ENCODE assay signal across 8 mouse cellular contexts in the genomic region with DNA sequence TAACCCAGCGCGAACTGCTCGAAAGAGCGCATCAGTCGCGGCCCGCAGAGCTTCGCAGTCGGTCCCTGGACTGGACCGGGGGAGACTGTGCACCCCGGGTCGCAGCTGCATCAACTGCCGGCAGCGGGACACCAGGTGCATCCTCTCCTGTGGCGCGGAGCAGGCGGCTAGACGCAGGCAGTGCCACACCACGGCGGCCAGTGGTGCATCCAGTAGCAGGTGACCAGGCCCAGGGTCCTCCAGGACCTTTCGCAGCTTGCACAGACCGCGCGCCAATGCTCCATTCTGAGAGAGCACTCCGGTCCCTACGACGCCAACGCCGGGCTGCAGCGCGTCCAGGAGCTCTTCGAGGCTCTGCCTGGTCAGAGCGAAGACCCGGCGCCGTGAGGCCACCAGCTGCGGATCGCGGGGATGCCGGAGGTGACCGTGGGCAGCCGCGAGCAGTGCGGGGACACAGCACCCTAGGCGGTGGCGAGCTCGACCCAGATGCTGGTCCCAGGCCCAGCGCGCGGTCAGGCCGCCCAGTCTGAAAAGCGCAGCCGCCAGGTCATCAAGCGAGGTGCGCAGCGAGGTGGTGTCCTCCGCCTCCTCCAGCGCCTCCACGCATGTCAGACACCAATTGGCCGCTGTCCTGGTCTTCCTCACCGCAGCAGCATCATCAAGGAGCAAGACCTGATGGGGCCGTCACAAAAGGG. TPM values are rescaled to one million over a fixed set of nuclear protein-coding genes. Genes with fewer than 3 reads are reported as not detected.
A peak's percentile ranks its signal among the peaks of the same experiment; 100 is the strongest.
DNase-seq lines count a peak whose midpoint lies in the region; ATAC-seq and TF ChIP-seq lines count a peak whose summit lies in the region.

No protein-coding gene starts in this region.

- H3K36me3 ChIP-seq in heart, adult 2 months (ENCODE audit: control insufficient read depth, insufficient read depth, low read length), result no peaks in the 10 kb centered on the region
- no peaks in the 10 kb centered on the region for H3K36me3 ChIP-seq in liver, embryonic 13.5 days

- intact Hi-C loops in heart, adult 2 months (cut with DNase I), result no loop called here
- intact Hi-C loops in heart, postnatal 14 days (cut with DNase I), result no loop called here

- H3K79me2 ChIP-seq in heart, adult 2 months (replicated peaks; ENCODE audit: control insufficient read depth, insufficient read depth, low read length), result no peaks in the 10 kb centered on the region

- no peak for ATAC-seq in liver, embryonic 13.5 days (ENCODE audit: low read depth)

- H3K9me3 ChIP-seq in liver, embryonic 13.5 days (replicated peaks), result no peaks in the 10 kb centered on the region

- H3K4me3 ChIP-seq in heart, adult 2 months, result peak overlapping the region; percentile 26
- H3K4me3 ChIP-seq in liver, embryonic 13.5 days (replicated peaks), result peak overlapping the region; percentile 38
- H3K4me3 ChIP-seq in olfactory bulb, adult 2 months (ENCODE audit: insufficient read depth, low read depth, low read length), result peak overlapping the region; percentile 40

- no peak for TF ChIP-seq EP300 in heart, adult 2 months (IDR thresholded peaks at IDR 0.05; ENCODE audit: insufficient read depth, low read depth, low read length)

- H3K27ac ChIP-seq in heart, adult 2 months, result no peak overlapping the region
- no peak overlapping the region for H3K27ac ChIP-seq in liver, embryonic 13.5 days
- no peak overlapping the region for H3K27ac ChIP-seq in olfactory bulb, adult 2 months (ENCODE audit: insufficient read depth, low read depth, low read length)

- peaks cover 6% of the 10 kb centered on the region for H3K27me3 ChIP-seq in heart, adult 2 months (ENCODE audit: control insufficient read depth, insufficient read depth, low read length)
- H3K27me3 ChIP-seq in liver, embryonic 13.5 days, result peaks cover 60% of the 10 kb centered on the region

- TF ChIP-seq POLR2A in heart, adult 2 months (IDR thresholded peaks at IDR 0.05; ENCODE audit: insufficient read depth, low read depth, low read length), result no peak
- TF ChIP-seq POLR2A in olfactory bulb, adult 2 months (IDR thresholded peaks at IDR 0.05; ENCODE audit: insufficient read depth, low read depth, low read length), result no peak

- DNase-seq in heart, adult 2 months, result peak in 1 of 2 experiments; percentile 13
- DNase-seq in heart, adult 9 months (ENCODE audit: low spot score in 2 of 2), result no peak
- DNase-seq in MN1 (ENCODE audit: low spot score), result peak; percentile 70
- peak; percentile 59 for DNase-seq in embryo, embryonic 10.5 days (ENCODE audit: low spot score)
- DNase-seq in heart, postnatal 14 days, result peak; percentile 13 to 36
- no peak for DNase-seq in liver, embryonic 13.5 days
- DNase-seq in c-Kit-positive CD71-positive TER-119-positive erythroid progenitor cells, embryonic 14.5 days (ENCODE audit: low spot score), result no peak

- H3K4me1 ChIP-seq in heart, adult 2 months (ENCODE audit: control insufficient read depth, insufficient read depth, low read length), result no peaks in the 10 kb centered on the region
- H3K4me1 ChIP-seq in liver, embryonic 13.5 days (replicated peaks), result peaks cover 9% of the 10 kb centered on the region
- peaks cover 13% of the 10 kb centered on the region for H3K4me1 ChIP-seq in olfactory bulb, adult 2 months (ENCODE audit: control insufficient read depth, insufficient read depth, low read length)

- 4% methylated on average over 62 of the region's 62 CpGs for WGBS in heart, adult 2 months
- 6% methylated on average over 62 of the region's 62 CpGs for WGBS in liver, embryonic 13.5 days (ENCODE audit: insufficient replicate concordance)
- WGBS in olfactory bulb, adult 2 months, result 3% methylated on average over 62 of the region's 62 CpGs

- H3K4me2 ChIP-seq in liver, embryonic 13.5 days, result peak overlapping the region; percentile 60

- TF ChIP-seq CTCF in heart, adult 2 months (IDR thresholded peaks at IDR 0.05), result no peak
- no peak for TF ChIP-seq CTCF in olfactory bulb, adult 2 months (IDR thresholded peaks at IDR 0.05; ENCODE audit: insufficient read depth, low read depth, low read length)

- H3K9ac ChIP-seq in heart, adult 2 months (ENCODE audit: low read depth, low read length), result peak overlapping the region; percentile 43
- no peak overlapping the region for H3K9ac ChIP-seq in liver, embryonic 13.5 days

RNA-seq across cellular contexts. Expression of gene Vinac1, which starts 8.9 kb away (rescaled TPM):
- total RNA-seq in heart, adult 2 months (2021), result not detected
- 0.06 TPM in 1 of 2 replicates, not detected in the other for polyA plus RNA-seq in heart, adult 2 months (2012; rRNA removed)
- total RNA-seq in heart, postnatal 14 days (2021), result not detected
- not detected in 2 replicates for polyA plus RNA-seq in liver, embryonic 13.5 days (2015; fragmentation: Nextera tagmentation; extraction: Ambion mirVana)
- not detected in 2 replicates for polyA plus RNA-seq in olfactory bulb, adult 2 months (2012; ENCODE audit: insufficient read depth, insufficient read length, low replicate concordance, missing spikeins)

RNA-seq across cellular contexts. Expression of gene Ttl, which starts 26.7 kb away (rescaled TPM):
- total RNA-seq in heart, adult 2 months (2021), result 10 to 100 TPM; 19.0 to 19.1 TPM
- 8.8 and 12.9 TPM in 2 replicates for polyA plus RNA-seq in heart, adult 2 months (2012; rRNA removed)
- 10 to 100 TPM; 14.0 to 17.3 TPM for total RNA-seq in heart, postnatal 14 days (2021)
- 2.1 and 2.2 TPM in 2 replicates for polyA plus RNA-seq in liver, embryonic 13.5 days (2015; fragmentation: Nextera tagmentation; extraction: Ambion mirVana)
- polyA plus RNA-seq in olfactory bulb, adult 2 months (2012; ENCODE audit: insufficient read depth, insufficient read length, low replicate concordance, missing spikeins), result not detected in 2 replicates

Comparison
In these comparisons a context has a peak if more than half of its experiments do, and no peak if none do; other contexts are left out.
1. DNase-seq: peak in MN1 (single experiment), embryo, embryonic 10.5 days (single experiment) and heart, postnatal 14 days (2 of 2); none in heart, adult 9 months (0 of 2), liver, embryonic 13.5 days (single experiment) and c-Kit-positive CD71-positive TER-119-positive erythroid progenitor cells, embryonic 14.5 days (single experiment).
2. Peak in every context shown above with its lines, with median percentiles within 50 percentile points of each other: H3K4me3 ChIP-seq.